Mouse (Mus musculus) natural killer cell, adult 2 months (primary cell): ENCODE measurements at regions not wholly inside any gene's neighbourhood (a gene's known extent, or its start where the extent isn't known, plus 50 kb on each side); places are given as distances from the start of the nearest gene placed in this dataset.

Experiments used
- DNase-seq, 2 experiments: peaks; one replicate each; pipeline ENCODE4 v3.0.0; 2022; ENCODE audit warnings: low spot score in 2 of 2

DNA sequence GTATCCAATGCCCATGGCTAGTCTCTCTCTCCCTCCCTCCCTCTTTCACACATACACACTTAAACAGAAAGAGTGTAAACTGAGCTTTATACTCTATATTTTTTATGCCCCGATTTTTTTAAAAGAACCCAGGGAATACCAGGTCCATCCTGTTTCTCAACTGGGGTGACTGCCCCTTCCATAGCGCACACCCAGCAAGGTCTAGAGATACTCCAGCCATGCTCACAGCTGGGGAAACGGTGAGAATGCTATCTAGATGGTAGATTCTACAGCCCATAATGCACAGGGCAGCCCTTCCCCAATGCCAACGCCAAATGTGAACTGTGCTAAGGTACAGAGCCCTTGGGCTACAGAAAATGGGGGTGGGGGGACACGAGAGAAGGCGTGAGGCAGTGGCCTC is 51.2 kb upstream of the Tln2 start:
- DNase-seq: no peak

DNA sequence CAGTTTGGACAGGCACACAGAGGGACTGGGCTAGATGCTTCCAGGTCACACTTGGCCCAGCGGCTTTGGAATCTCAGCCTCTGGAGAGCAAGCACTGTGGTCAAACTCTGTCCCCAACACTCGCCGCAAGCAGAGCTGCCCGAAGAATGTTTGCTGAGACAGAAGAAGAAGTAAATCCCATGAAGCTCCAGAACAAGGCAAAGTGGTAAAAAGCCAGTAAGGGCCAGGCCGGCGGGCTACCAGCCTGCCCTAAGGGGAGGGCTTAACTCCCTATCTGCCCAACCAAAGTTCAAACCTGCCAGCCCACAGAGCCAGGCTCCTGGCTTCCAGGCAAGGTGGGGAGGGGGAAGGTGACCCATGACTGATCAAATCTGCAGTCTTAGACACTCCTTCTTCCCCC is 52.2 kb upstream of the Tln2 start:
- DNase-seq: no peak

DNA sequence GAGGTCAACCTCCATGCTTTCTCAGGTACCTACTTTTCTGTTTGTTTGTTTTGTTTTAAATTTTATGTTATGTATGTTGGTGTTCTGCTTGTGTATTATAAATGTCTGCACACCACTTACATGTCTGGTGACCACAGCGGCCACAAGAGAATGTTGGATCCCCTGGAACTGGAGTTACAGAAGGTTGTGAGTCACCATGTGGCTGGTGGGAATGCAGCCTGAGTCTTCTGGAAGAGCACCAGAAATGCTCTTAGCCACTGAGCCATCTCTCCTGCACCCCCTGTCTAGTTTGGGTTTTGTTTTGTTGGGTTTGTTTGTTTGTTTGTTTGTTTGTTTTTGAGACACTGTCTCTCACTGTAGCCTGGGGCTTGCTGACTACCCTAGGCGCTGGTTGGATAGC is 52.6 kb upstream of the Tln2 start:
- no peak for DNase-seq

DNA sequence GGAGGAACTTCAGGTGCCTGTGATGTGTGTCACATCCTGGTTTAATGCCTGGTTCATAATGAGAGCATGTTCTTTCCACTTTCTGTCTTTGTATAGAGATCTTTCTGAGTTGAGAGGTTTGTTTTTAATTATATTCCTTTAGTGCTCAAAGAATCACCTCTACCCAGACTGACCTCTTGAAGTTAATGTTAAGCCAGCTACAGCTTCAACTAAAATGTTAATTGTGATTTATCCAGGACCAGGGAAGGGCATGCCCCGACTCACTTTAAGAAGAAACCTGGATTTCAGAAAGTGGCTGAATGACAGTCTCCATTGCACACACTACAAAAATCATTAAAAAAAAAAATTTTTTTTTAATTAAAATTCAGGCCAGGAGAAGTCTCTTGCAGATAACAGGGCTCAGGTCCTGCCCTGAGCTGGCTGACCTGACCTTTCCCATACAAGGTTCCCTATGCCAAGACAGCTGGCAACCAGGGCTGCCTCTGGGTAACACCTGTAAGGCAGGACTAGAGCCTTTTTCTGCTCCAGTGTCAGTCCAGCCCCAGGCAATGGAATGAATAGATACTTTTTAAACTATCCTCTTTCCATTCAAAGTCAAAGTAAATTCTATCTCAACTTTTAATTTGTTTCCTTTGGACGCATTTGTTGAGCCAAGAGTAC is 54.7 kb upstream of the Tln2 start:
- DNase-seq: no peak

DNA sequence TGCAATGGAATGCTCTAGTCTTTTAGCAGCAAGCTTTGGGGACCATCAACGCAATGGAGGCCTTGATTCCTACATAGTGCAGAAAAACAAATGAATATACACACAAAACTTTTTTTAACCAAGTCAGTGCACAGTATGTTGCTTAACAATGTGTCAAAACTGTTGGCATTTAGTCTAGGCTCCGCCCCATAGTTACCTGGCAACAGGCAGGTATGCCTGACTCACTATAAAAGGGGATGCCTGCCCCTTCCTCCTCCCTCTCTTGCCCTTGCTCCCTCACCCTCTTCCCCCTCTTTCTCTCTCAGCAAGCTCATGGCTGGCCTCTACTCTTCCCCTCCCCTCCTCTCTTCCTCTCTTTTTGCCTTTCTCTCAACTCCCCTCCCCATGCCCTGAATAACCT is 56.7 kb upstream of the Tln2 start:
- DNase-seq: no peak

DNA sequence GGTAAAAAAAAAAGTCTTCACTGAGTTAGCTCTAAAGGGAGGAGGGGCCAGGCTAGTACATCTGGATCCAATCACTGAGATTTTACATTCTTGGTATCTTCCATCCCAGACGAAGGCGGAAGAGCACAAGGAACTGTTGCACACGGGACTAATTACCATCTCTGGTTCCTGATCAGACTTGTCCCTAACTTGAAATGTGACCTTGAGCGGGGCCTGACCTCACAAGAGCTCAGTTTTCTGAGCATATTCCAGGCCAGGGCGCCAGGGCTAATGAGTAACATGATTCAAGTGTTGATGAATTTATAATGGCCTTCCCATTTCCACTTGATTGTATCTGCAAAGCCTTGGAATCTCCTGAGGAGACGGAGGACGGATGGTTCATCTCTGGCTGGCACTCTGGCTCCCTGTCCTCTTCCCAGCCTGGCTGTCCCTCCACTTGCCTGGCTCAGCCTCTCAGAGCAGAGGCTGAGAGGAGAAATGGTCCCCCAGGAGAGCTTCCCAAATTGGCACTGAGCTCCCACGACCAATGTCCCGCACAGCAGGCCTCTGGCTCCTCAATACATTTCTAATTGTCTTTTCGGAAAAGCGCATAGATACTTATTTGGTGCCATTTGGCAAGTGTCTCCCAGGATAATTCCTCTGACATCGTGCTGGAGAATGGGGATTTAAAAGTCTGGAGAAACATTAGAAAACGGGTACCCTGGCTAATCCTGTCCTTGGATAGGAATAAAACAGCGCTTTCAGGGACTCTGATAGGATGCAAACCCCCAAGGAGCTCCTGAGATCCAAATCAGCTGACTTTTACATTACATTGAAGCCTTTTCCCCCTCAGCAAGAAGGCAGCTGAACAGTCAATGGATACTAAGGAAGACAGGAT is 58.1 kb upstream of the Tln2 start:
- no peak for DNase-seq

DNA sequence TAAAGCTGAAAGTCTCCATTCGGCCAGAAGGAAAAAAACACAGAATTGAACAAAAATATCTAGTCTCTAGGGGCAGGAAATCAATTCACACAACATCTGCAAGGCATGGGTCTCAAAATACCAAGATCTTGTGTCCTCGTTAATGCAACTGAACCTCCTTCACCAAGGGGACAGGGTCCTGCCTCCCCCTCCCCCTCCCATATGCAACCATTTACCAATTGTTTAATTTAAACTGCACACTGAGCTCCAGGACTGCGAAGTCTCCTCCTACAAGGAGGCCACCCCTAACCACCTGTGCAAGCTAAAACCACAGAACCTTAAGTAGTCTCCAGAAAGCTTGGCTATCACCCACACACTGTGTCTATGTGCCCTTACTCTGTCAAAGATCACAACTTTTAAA is 61.4 kb upstream of the Tln2 start:
- DNase-seq: no peak

DNA sequence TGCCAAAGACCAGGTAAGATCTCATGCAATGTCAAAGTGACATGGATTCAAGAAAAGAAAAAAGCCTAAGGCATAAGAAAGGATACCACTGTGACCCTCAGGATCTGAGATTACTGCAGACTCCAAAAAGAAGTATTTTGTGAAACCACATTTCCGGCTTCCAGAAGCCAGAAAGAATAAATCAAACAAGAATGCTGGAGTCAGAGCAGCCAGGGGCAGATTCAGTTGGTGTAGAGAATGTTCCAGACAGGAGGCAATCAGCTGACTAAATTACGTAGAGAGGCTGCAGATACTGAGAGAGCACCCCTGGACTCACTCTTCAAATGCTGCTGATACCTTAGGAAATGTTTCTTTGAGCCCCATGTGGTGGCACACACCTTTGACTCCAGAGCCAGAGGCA is 67.7 kb upstream of the Tln2 start:
- DNase-seq: no peak

DNA sequence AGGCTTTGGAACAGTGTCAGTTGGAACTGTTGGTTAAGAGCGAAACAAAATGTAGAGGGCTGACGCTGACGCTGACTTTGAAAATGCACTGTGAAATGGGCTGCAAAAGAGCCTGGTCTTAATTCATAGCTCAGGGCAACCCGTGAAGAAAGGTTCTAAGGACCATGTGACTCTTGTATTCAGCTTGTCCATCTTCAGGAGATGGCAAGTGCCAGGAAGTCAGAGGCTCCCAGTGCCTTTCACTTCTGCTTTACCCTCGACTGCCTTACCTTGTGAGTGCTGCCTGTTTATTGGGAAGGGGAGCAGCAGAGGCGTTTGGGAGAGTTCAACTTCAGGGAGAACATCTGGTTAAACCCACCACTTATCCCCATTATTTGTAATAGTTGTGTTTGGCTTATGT is 70.1 kb upstream of the Tln2 start:
- DNase-seq: no peak

DNA sequence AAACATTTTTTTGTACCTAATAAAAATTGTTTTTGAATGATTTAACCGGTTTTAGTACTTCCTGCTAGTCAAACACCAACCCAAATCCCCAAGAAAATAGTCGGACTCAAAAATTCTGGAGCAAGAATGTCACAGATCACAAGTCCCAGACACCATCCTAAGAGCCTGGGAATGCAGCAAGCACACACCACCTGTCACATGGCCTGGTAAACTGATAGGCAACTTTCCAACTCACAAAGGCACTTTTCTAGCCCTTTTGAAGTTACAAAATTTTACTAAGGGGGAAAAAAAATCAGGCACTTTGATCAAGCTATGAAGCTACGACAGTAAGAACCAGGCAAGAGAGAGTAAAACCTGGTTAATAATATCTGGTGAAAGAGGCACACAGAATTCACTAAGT is 70.7 kb upstream of the Tln2 start:
- DNase-seq: no peak

DNA sequence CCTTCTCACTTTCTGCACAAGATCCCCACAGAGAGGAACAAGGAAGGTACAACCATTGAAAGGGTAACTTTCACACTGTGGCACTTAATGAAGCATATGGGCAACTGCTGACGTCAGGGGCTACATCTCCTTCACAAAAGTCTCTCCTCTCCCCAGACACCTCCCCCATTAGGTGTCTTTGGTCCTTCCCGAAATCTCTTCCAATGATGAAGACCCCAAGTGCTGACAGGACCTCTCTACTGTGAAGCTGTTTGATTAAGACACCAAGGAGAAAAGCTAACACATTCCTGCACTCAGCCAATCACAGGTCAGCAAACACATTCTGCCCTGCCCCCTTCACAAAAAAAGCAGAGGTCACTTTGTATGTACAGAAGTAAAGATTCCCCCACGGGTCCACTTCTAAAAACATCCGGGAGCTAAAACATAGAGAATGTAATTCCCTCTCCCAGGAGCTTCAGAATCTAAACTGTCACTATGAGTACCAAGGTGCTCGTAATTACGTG is 72.3 kb upstream of the Tln2 start:
- no peak for DNase-seq

DNA sequence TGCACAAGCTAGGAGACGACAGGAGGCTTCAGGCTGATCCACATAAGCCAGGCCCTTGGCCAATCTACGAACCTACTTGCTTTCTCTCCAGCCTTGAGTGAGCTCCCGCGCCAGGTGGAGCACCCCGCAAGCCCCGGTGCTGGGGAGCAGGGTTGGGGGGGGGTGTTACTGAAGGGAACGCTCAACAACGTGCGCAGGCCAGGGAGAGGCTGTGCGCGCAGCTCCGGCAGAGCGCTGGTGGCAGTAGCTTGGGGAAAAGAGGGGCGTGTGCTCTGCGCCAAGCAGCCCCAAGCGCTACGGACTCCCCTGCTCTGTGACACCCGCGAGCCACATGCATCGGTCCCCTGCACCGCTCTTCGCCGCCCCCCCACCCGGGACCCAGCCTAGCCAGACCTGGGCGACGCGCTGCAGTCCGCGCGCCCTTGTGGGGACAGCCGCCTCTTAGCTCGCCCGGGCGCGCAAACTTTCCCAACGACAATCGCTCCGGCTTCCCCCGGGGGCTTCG is 73.1 kb upstream of the Tln2 start:
- DNase-seq: no peak

DNA sequence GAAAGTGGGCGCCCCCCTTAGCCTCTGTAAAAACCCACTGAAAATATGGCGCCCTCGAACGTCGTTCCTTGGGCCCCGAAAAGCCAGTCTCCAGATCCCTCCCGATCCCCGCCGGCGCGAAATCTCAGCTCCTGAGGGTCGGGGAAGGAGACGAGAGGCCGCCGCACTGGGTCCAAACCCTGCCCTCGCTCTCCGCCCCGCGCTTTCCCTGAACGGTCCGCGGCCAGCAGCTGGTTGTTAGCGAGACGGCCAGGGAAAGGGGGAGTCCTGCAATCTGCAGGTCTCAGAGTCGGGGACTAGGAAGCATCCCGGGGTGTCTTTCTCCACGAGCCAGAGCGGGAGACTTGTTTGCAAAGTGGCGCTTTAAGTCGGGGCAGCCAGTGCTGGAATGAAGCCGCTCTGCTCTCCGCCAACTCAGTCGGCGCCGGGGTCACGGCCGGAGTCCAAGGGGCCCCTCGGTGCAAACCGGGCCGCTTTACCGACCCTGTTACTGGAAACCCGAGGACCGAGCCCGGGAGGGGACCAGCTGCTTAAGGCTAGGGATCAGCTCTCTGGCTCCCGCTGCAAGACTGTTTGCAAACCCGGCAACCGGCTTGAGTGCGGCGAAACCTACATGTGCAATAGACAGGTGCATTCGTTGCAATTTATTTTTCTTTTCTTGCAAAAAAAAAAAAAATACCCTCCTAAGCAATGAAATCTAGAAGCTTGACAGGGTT is 73.7 kb upstream of the Tln2 start:
- no peak for DNase-seq

DNA sequence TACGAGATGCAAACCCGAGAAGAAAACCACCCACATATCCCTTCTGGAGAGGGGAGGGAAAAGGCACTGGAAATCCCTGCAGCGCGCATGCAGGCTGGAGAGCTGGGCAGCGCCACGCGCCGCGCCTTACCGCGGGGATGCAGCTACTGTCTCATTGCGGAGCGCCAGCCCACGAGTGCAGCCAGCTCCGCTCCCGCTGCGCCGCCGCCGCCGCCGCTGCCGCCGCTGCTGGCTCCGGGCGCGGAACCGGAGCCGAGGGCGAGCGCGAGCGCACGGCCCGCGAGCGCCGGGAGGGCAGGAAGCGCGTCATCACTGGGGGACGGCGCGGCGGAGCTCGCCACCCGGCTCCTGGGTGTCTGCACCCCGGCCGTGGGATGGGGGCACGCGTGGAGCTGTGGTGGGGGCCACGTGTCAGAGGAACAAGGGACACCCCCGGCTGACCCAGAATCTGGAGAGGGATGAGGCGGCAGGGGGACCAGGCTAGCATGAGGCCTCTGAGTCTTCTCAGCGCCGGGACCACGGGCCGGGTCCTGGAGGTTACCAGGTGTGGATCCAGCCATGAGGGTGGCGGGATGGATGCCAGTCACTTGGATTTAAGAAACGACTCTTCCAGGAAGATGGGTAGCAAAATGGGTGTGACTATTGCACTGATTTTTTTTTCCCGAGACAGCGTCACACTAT is 74.4 kb upstream of the Tln2 start:
- no peak for DNase-seq

DNA sequence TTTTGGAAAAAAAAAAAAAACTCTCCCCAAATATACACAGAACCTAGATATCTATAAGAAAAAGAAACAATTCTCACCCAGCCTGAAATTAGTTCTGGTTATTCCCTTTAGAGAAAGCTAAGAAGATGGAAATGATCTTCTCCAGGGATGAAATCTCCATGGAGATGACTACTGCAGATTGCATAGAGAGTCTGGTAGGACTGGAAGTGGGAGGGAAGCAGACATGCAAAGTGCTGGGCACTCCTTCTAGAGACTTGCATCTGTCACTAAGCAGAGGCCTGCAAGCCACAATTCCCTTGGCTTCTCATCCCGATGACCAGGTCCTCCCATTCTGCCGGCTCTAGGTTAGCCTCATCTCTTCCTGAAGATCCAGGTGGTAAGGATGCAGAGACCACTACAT is 87.3 kb upstream of the Tln2 start:
- DNase-seq: no peak

DNA sequence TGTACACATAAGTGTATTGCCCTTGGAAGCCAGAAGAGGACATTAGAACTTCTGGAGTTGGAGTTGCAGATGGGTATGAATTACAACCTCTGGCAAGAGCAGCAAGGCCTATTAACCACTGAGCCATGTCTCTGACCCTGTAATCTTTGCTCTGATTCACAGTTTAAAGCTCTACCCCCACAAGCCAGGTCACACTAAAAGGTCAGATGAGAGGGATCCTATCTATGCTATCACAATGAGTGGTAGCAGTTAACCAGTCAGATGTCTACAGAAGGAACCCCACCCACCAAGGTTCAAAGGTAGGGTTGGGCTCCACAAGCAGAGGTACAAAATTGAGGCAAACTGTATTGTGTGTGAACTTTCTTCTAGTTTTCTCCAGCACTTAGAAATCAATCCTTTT is 94.5 kb upstream of the C2cd4b start:
- no peak for DNase-seq

DNA sequence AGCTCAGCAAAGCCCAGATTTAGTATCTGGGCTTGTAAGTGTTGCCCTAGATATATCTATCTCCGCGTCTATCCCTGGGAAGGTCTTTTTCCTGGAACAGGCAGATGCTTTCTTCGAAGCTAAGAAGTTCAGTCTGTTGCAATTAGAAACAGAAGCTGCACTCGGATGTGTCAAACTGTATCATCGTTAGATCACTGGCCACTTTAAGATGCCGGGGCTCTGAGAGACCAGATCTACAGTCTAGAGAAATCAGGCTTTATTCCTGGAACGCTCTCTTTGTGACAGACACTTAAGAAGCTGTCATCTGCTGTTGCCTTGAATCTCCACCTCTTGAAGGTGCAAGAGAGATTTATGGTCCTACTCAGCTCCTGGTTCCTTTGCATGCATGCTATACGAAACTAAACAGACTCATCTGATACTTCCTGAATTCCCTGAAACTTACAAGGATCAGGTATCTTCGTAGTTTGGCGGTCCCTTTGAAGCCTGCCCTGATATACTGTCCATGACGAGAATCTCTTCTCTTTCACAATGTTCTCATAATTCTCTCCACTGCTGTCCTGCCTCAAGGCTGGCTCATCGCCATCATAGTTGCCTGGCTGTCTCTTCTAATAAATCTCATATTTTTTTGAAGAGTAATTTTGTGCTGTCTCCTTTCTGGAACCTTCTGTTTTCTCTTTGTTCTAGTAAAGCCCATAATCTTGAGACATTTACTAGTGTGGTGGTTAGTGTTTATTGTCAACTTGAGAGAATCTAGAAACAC is 88.8 kb upstream of the C2cd4b start:
- DNase-seq: no peak

DNA sequence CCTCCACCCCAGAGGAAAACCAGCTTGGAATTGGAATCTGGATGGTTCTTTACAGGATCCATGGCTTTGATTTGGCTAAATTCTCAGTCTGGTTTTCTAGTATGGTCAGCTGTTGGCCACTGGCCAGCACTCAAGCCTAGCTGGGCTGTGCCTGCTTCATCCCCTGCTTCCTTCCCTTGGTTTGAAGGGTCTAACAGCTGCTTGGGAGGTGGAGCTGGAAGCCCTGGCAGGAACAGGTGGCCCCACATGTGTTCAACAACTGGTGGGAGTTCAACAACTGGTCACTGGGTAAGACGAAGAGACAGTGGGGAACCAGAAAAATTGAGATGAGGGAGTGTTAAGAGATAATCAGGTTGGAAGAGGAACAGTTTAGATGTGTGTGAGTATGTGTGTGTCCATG is 82.3 kb upstream of the C2cd4b start:
- no peak for DNase-seq

DNA sequence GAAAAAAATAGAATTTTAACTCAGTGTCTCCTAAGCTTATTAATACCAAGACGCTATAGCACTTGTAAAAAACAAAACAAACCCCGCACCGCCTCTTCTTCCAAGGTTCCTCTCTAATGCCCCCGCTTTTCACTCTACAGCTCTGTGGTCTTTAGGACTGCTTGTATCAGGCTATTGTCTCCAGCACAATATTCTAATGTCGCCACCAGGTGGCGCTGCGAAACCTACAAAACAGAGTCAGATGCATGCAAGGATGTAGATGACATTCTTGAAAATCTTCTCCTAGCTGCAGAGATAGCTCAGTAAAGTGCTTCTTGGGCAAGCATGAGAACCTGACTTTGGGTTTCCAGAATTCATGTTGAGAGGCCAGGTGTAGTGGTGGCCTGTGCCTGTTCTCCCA is 75.9 kb upstream of the C2cd4b start:
- peak in 1 of 2 experiments; percentile 8 for DNase-seq

DNA sequence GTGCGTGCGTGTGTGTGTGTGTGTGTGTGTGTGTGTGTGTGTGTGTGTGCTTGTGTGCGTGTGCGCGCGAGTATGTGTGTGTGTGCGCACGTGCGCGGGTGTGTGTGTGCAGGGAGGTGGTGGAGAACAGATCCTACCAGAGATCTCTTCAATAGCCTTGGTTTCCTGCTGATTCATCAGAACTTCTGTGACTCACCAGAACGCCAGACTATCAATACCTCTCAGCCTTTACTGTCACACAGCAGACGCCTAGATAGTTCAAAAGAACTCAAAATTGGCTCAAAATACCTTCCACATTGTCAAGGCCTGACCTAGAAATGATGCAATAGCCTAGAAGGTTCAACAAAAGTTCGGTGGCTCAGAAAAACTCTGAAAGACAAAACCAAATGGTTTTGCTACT is 66.8 kb upstream of the C2cd4b start:
- no peak for DNase-seq

DNA sequence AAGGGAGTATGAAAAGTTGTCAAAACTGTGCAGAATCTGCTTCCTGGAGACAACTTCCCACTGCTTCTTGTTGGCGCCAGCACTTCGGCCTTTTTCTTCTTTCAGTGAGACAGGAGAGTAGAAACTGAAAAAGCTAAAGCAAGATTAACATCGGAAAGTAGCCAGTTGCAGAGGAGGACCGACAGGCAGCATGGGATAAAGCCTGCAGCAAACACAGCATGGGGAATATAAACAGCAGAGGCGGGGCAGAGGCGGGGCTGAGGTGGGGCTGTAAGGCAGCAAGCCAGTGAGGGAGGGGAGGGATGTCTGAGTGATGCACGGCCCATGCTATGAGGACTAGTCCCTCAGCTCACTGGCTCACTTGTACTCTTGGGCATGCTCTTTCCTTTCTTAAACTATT is 65.5 kb upstream of the C2cd4b start:
- DNase-seq: no peak
